Mouse (Mus musculus): ENCODE data around the gene Iqcn.

DNA sequence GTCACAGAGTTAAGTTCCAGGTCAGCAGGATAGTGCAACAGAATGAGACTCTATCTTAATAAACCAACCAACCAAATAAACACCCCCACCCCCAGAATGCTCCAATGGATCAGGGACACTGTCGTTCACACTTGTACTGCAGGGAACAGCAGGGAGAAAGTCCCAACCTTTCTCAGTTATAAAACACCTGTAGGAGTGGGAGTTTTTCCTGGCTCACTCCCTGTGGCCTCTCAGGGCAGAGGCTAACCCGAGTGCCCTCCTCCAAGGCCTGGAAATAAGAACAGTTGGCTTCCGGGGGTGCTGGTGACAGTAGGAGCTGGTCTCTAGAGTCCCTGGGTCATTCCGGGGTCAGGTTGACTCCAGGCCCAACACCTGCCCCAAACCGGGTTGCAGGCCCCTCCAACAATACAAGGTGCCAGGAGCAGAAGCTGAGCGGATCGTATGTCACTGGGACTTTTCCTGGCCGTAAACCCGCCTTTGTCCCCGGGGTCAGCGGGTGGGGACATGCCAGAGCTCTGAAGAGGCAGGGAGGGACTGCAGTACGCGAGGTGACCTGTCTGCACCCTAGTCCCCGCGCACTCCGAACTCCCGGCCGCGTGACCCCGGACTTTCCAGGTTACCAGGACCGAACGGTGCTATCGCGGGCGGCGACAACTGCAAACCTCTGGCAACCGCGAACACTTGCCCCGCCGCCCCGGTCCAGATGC, 44.2 kb upstream of the Iqcn start:
- TF ChIP-seq CTCF (IDR thresholded peaks at IDR 0.05; ENCODE audit: low read depth): no peak
- TF ChIP-seq EP300 (IDR thresholded peaks at IDR 0.05; ENCODE audit: low read depth): no peak
